Mouse (Mus musculus) intestine, embryonic 14.5 days (tissue): Measurements from ENCODE around the gene Polr2g. TPM values are rescaled to one million over a fixed set of nuclear protein-coding genes. Genes with fewer than 3 reads are reported as not detected.
"Not testable (repeated sequence)": the region's sequence is repeated elsewhere in the genome, so short reads cannot be mapped to it uniquely, and the experiment has no call there.

ENCODE experiments used
- ATAC-seq: fragments of 200-750 bp; cut with Nextera tagmentation; replicated peaks from 2 replicates; pipeline ENCODE4 v1.8.0; 2017; ENCODE audit warnings: low read depth, moderate number of reproducible peaks, moderate TSS enrichment, moderate library complexity; ENCODE audit not compliant: low FRiP score, low TSS enrichment
- DNase-seq: peaks from one replicate; pipeline ENCODE4 v3.0.0-alpha.2; 2018; ENCODE audit warnings: low spot score
- H3K27ac ChIP-seq: fragments of 300-500 bp; sonication (generic); 2 replicates; pipeline ENCODE4 v1.5.1; 2014; ENCODE audit warnings: low read depth, mild to moderate bottlenecking, control low read depth
- H3K27me3 ChIP-seq: fragments of 300-500 bp; sonication (generic); replicated peaks from 2 replicates; pipeline ENCODE4 v1.6.1; 2014; ENCODE audit warnings: low read length, control low read depth; ENCODE audit not compliant: control insufficient read depth, insufficient read depth
- H3K36me3 ChIP-seq: fragments of 300-500 bp; sonication (generic); 2 replicates; pipeline ENCODE4 v1.6.1; 2014; ENCODE audit warnings: low read length, control low read depth; ENCODE audit not compliant: control insufficient read depth, insufficient read depth
- H3K4me1 ChIP-seq: fragments of 300-500 bp; sonication (generic); replicated peaks from 2 replicates; pipeline ENCODE4 v1.6.1; 2014; ENCODE audit warnings: low read length, control low read depth, mixed read lengths; ENCODE audit not compliant: control insufficient read depth, insufficient read depth
- H3K4me2 ChIP-seq: fragments of 300-500 bp; sonication (generic); 2 replicates; pipeline ENCODE4 v1.6.1; 2014; ENCODE audit warnings: low read length
- H3K4me3 ChIP-seq: fragments of 300-500 bp; sonication (generic); 2 replicates; pipeline ENCODE4 v1.5.1; 2014; ENCODE audit warnings: low read depth, low read length, control low read depth, mixed read lengths
- H3K9ac ChIP-seq: fragments of 300-500 bp; sonication (generic); 2 replicates; pipeline ENCODE4 v1.6.1; 2014; ENCODE audit warnings: mild to moderate bottlenecking, low read length
- H3K9me3 ChIP-seq: fragments of 300-500 bp; sonication (generic); 2 replicates; pipeline ENCODE4 v1.6.1; 2016; ENCODE audit warnings: low read length, control low read depth; ENCODE audit not compliant: control insufficient read depth
- WGBS: fragments of 180-500 bp; shearing (Covaris S2); extraction: QIAGEN DNeasy Blood & Tissue Kit; methylation state at CpG from one replicate; pipeline ENCODE4 v1.1.7; 2014; 5-methylcytosine and 5-hydroxymethylcytosine counted together
- polyA plus RNA-seq: library from polyadenylated mRNA; unstranded; fragments of >200 nt; fragmentation: Nextera tagmentation; extraction: Ambion mirVana; gene quantifications from 2 replicates; pipeline ENCODE4 v1.2.1, GENCODE M21; 2014

The Polr2g gene
- polyA plus RNA-seq, 1 experiment from 2014 or later, result 148 TPM

GRCm38 (mm10) chr19:8837251-8837791 lies 38.9 kb upstream of the Polr2g start, which contains the start of gene Bscl2:
Bscl2 (plus strand) TSS chr19:8837467.
- peak; percentile 95 for DNase-seq
- peak; percentile 74 for ATAC-seq
- WGBS, result under 1% methylated on average over 38 of the region's 38 CpGs
- Histone ChIP-seq H3K36me3 (peaks cover 27% of the 10 kb centered on the region), H3K27me3 (no peaks in the 10 kb centered on the region), H3K4me3 (peak within 1 kb of the TSS; percentile 61), H3K4me2 (peak within 1 kb of the TSS; percentile 98), H3K9me3 (no peaks in the 10 kb centered on the region), H3K4me1 (peaks cover 23% of the 10 kb centered on the region), H3K27ac (peak within 1 kb of the TSS; percentile 96), H3K9ac (peak within 1 kb of the TSS; percentile 75)

- H3K27ac ChIP-seq, H3K4me3 ChIP-seq, DNase-seq, H3K9ac ChIP-seq, H3K4me2 ChIP-seq, ATAC-seq, H3K27me3 ChIP-seq, H3K9me3 ChIP-seq: not testable (repeated sequence)
- H3K4me1 ChIP-seq, result peaks cover 23% of the 10 kb centered on the region
- H3K36me3 ChIP-seq, result peaks cover 37% of the 10 kb centered on the region
- 97% methylated on average over 10 of the region's 10 CpGs for WGBS
These were observed 38.0 kb upstream of the Polr2g start for GRCm38 (mm10) chr19:8836327-8836726.

- Histone ChIP-seq H3K36me3 (peaks cover 70% of the 10 kb centered on the region), H3K27ac (no peak overlapping the region), H3K9me3 (no peaks in the 10 kb centered on the region), H3K27me3 (no peaks in the 10 kb centered on the region), H3K4me2 (no peak overlapping the region), H3K4me3 (no peak overlapping the region), H3K4me1 (peaks cover under 1% of the 10 kb centered on the region; the same call in 1 of the 2 replicates), H3K9ac (no peak overlapping the region)
- 93% methylated on average over 4 of the region's 4 CpGs for WGBS
- no peak for DNase-seq
- no peak for ATAC-seq
These were observed 34.6 kb upstream of the Polr2g start for GRCm38 (mm10) chr19:8832971-8833370.

- no peak overlapping the region for H3K9ac ChIP-seq
- peaks cover 87% of the 10 kb centered on the region for H3K36me3 ChIP-seq
- H3K4me3 ChIP-seq, result no peak overlapping the region
- no peaks in the 10 kb centered on the region for H3K4me1 ChIP-seq
- 78% methylated on average over 11 of the region's 11 CpGs for WGBS
- no peak overlapping the region for H3K4me2 ChIP-seq
- no peak for ATAC-seq
- H3K27ac ChIP-seq, result no peak overlapping the region
- H3K27me3 ChIP-seq, result no peaks in the 10 kb centered on the region
- DNase-seq, result no peak
- H3K9me3 ChIP-seq, result no peaks in the 10 kb centered on the region
These were observed 32.9 kb upstream of the Polr2g start for GRCm38 (mm10) chr19:8831262-8831661.

GRCm38 (mm10) chr19:8830664-8831063 lies 32.3 kb upstream of the Polr2g start:
- H3K27me3 ChIP-seq, result no peaks in the 10 kb centered on the region
- H3K9ac ChIP-seq, result no peak overlapping the region
- WGBS, result 90% methylated on average over 8 of the region's 8 CpGs
- peaks cover 93% of the 10 kb centered on the region for H3K36me3 ChIP-seq
- no peak overlapping the region for H3K4me3 ChIP-seq
- no peak overlapping the region for H3K27ac ChIP-seq
- ATAC-seq (no peak), DNase-seq (no peak)
- no peak overlapping the region for H3K4me2 ChIP-seq
- no peaks in the 10 kb centered on the region for H3K9me3 ChIP-seq
- no peaks in the 10 kb centered on the region for H3K4me1 ChIP-seq

GRCm38 (mm10) chr19:8829660-8830059 lies 31.3 kb upstream of the Polr2g start, which contains the start of gene AC129217.1:
AC129217.1 (plus strand) TSS chr19:8829773.
- peaks cover 100% of the 10 kb centered on the region for H3K36me3 ChIP-seq
- no peaks in the 10 kb centered on the region for H3K9me3 ChIP-seq
- H3K27me3 ChIP-seq, result no peaks in the 10 kb centered on the region
- no peak within 1 kb of the TSS for H3K4me3 ChIP-seq
- DNase-seq, result no peak
- no peak for ATAC-seq
- no peak within 1 kb of the TSS for H3K4me2 ChIP-seq
- H3K9ac ChIP-seq, result no peak within 1 kb of the TSS
- no peak within 1 kb of the TSS for H3K27ac ChIP-seq
- 96% methylated on average over 8 of the region's 8 CpGs for WGBS
- H3K4me1 ChIP-seq, result no peaks in the 10 kb centered on the region

- Histone ChIP-seq H3K4me1 (peaks cover 16% of the 10 kb centered on the region), H3K4me2 (peak overlapping the region; percentile 79), H3K36me3 (peaks cover 52% of the 10 kb centered on the region), H3K9me3 (no peaks in the 10 kb centered on the region), H3K27me3 (no peaks in the 10 kb centered on the region), H3K4me3 (0 out of 2 replicates have a peak overlapping the region, but pooled peaks have one; percentile 16), H3K27ac (no peak overlapping the region), H3K9ac (peak overlapping the region; percentile 14; the same call in 1 of the 2 replicates)
- no peak for ATAC-seq
- no peak for DNase-seq
- 73% methylated on average over 8 of the region's 8 CpGs for WGBS
These were observed 24.3 kb upstream of the Polr2g start for GRCm38 (mm10) chr19:8822696-8823095.

GRCm38 (mm10) chr19:8821146-8821545 lies 22.8 kb upstream of the Polr2g start:
- no peak for ATAC-seq
- DNase-seq, result no peak
- Histone ChIP-seq H3K27me3 (no peaks in the 10 kb centered on the region), H3K4me2 (peak overlapping the region; percentile 79), H3K9ac (peak overlapping the region; percentile 94), H3K4me3 (peak overlapping the region; percentile 99), H3K27ac (0 out of 2 replicates have a peak overlapping the region, but pooled peaks have one; percentile 96), H3K4me1 (peaks cover 27% of the 10 kb centered on the region), H3K36me3 (peaks cover 44% of the 10 kb centered on the region), H3K9me3 (no peaks in the 10 kb centered on the region)
- under 1% methylated on average over 7 of the region's 7 CpGs for WGBS

GRCm38 (mm10) chr19:8820424-8820956 lies 22.1 kb upstream of the Polr2g start:
- peak overlapping the region; percentile 94 for H3K9ac ChIP-seq
- peaks cover 43% of the 10 kb centered on the region for H3K36me3 ChIP-seq
- H3K4me2 ChIP-seq, result peak overlapping the region; percentile 79
- H3K4me3 ChIP-seq, result peak overlapping the region; percentile 99
- H3K9me3 ChIP-seq, result no peaks in the 10 kb centered on the region
- peak overlapping the region; percentile 96 for H3K27ac ChIP-seq
- DNase-seq (no peak), ATAC-seq (peak; percentile 22)
- H3K27me3 ChIP-seq, result no peaks in the 10 kb centered on the region
- WGBS, result under 1% methylated on average over 47 of the region's 48 CpGs
- peaks cover 27% of the 10 kb centered on the region for H3K4me1 ChIP-seq
